Comparison of ENCODE assay signal across 25 mouse cellular contexts in genomic region chr5:48748613-48749012, GRCm38 (mm10).
A peak's percentile ranks its signal among the peaks of the same experiment; 100 is the strongest.
DNase-seq lines count a peak whose midpoint lies in the region; ATAC-seq lines count a peak whose summit lies in the region.
"Had no signal": no experiment of that assay in that cellular context is flagged by ENCODE, and none has a peak within 500 bp of the region (broad histone marks: within the 10 kb centered on the region; RNA-seq: fewer than 3 reads in every experiment).

No protein-coding gene starts in this region.

- H3K27ac ChIP-seq in midbrain, embryonic 13.5 days = no peak overlapping the region
- no peak overlapping the region for H3K27ac ChIP-seq in midbrain, embryonic 15.5 days
- H3K27ac ChIP-seq: embryonic facial prominence, embryonic 13.5 days; embryonic facial prominence, embryonic 15.5 days; forebrain, embryonic 10.5 days; forebrain, embryonic 12.5 days had no signal

- no peak overlapping the region for H3K4me2 ChIP-seq in midbrain, embryonic 13.5 days (replicated peaks)
- H3K4me2 ChIP-seq in midbrain, embryonic 15.5 days = no peak overlapping the region
- H3K4me2 ChIP-seq: embryonic facial prominence, embryonic 13.5 days; embryonic facial prominence, embryonic 15.5 days; forebrain, embryonic 12.5 days had no signal

- no peaks in the 10 kb centered on the region for H3K27me3 ChIP-seq in midbrain, embryonic 13.5 days
- H3K27me3 ChIP-seq in midbrain, embryonic 15.5 days (replicated peaks) = no peaks in the 10 kb centered on the region
- H3K27me3 ChIP-seq: CH12.LX; embryonic facial prominence, embryonic 13.5 days; embryonic facial prominence, embryonic 15.5 days; forebrain, embryonic 12.5 days; Patski had no signal

- no peak overlapping the region for H3K4me3 ChIP-seq in midbrain, embryonic 13.5 days (replicated peaks)
- H3K4me3 ChIP-seq in midbrain, embryonic 15.5 days = no peak overlapping the region
- H3K4me3 ChIP-seq: embryonic facial prominence, embryonic 13.5 days; embryonic facial prominence, embryonic 15.5 days; erythroblast, embryonic 14.5 days; forebrain, embryonic 10.5 days; forebrain, embryonic 12.5 days had no signal

- peak; percentile 58 for ATAC-seq in midbrain, embryonic 13.5 days
- ATAC-seq in midbrain, embryonic 15.5 days (replicated peaks) = no peak
- ATAC-seq in monocyte, adult 5-6 weeks (replicated peaks; ENCODE audit: insufficient number of reproducible peaks, low FRiP score, low TSS enrichment, poor library complexity, severe bottlenecking) = 0 out of 2 replicates have a peak, but pooled peaks have one; percentile 27
- ATAC-seq: activated CD4-positive, CD25-positive, alpha-beta regulatory T cell, adult 4 months; CD4-positive, CD25-positive, alpha-beta regulatory T cell, adult 4 months; forebrain, embryonic 14.5 days; forebrain, embryonic 16.5 days; Patski had no signal

- H3K36me3 ChIP-seq in midbrain, embryonic 13.5 days = no peaks in the 10 kb centered on the region
- H3K36me3 ChIP-seq in midbrain, embryonic 15.5 days (replicated peaks) = no peaks in the 10 kb centered on the region
- H3K36me3 ChIP-seq: embryonic facial prominence, embryonic 13.5 days; embryonic facial prominence, embryonic 15.5 days; forebrain, embryonic 10.5 days; forebrain, embryonic 12.5 days; G1E had no signal

- H3K9me3 ChIP-seq in midbrain, embryonic 13.5 days = no peaks in the 10 kb centered on the region
- no peaks in the 10 kb centered on the region for H3K9me3 ChIP-seq in midbrain, embryonic 15.5 days
- H3K9me3 ChIP-seq: embryonic facial prominence, embryonic 13.5 days; embryonic facial prominence, embryonic 15.5 days; forebrain, embryonic 10.5 days; forebrain, embryonic 12.5 days; G1E had no signal

- no peak overlapping the region for H3K9ac ChIP-seq in midbrain, embryonic 13.5 days (replicated peaks)
- no peak overlapping the region for H3K9ac ChIP-seq in midbrain, embryonic 15.5 days
- H3K9ac ChIP-seq: embryonic facial prominence, embryonic 13.5 days; embryonic facial prominence, embryonic 15.5 days; forebrain, embryonic 12.5 days had no signal

- H3K4me1 ChIP-seq in midbrain, embryonic 13.5 days (replicated peaks) = no peaks in the 10 kb centered on the region
- no peaks in the 10 kb centered on the region for H3K4me1 ChIP-seq in midbrain, embryonic 15.5 days
- H3K4me1 ChIP-seq: embryonic facial prominence, embryonic 13.5 days; embryonic facial prominence, embryonic 15.5 days; forebrain, embryonic 12.5 days had no signal

- peak; percentile 83 for DNase-seq in heart, adult 11 months
- DNase-seq in heart, postnatal 10 days = no peak
- DNase-seq: adrenal gland, adult 8-10 months; adrenal gland, postnatal 14 days; adrenal gland, postnatal 36 days; B cell, adult 2 months; cerebellum, adult 11-12 months; cerebellum, adult 9-10 months; cerebellum, postnatal 10 days; cerebellum, postnatal 25 days had no signal

- intact Hi-C loops in heart, postnatal 10 days (cut with DNase I) = no loop called here
